Mouse (Mus musculus): ENCODE measurements at regions not wholly inside any gene's neighbourhood (a gene's known extent, or its start where the extent isn't known, plus 50 kb on each side); places are given as distances from the start of the nearest gene placed in this dataset.

GRCm38 (mm10) chr4:153767713-153768112 lies 189.3 kb upstream of the A430005L14Rik start:
- no peak for TF ChIP-seq POLR2A (IDR thresholded peaks at IDR 0.05; ENCODE audit: low read depth, low read length)
- TF ChIP-seq CTCF (conservative IDR thresholded peaks at IDR 0.05; ENCODE audit: insufficient read depth, insufficient read length, low read depth, low read length), result no peak
